Mouse (Mus musculus): ENCODE results near the gene Spaar.

DNA sequence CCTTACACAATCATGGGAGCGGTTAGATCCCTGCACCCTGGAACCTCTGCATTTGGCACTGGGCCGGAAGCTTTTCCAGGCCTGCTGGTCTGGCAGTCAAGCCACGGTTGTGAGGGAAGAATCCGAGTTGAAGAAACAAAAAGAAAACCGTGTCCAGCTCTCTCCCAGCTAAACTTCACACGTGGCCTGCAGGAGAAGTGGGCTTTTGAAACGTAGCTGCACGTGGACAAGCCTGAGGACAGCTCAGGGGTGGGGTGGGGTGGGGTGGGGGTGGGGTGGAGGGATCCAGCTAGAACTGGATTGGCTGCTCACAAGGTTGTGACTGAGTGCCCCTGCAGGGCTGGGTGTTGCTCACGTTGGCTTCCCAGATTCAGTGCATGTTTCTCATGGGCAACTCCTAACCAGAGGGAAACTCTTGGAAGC lies 34.6 kb upstream of the Spaar start:
- TF ChIP-seq CTCF (IDR thresholded peaks at IDR 0.05; ENCODE audit: low read depth, low read length) (no peak), POLR2A (IDR thresholded peaks at IDR 0.05; ENCODE audit: insufficient read depth, low read length) (no peak)

Data from ES-Bruce4 (cell line).